Mouse (Mus musculus) stomach, embryonic 15.5 days (tissue): Measurements from ENCODE around the gene Aym1. TPM values are rescaled to one million over a fixed set of nuclear protein-coding genes. Genes with fewer than 3 reads are reported as not detected.

Experiments used
- ATAC-seq: fragments of 200-750 bp; cut with Nextera tagmentation; 2 replicates; pipeline ENCODE4 v1.8.0; 2017; ENCODE audit warnings: low read depth, moderate number of reproducible peaks, moderate TSS enrichment; ENCODE audit not compliant: insufficient read depth, low FRiP score
- H3K27ac ChIP-seq: fragments of 300-500 bp; sonication (generic); 2 replicates; pipeline ENCODE4 v1.5.1; 2015; ENCODE audit warnings: mild to moderate bottlenecking, inconsistent platforms
- H3K27me3 ChIP-seq: fragments of 300-500 bp; sonication (generic); replicated peaks from 2 replicates; pipeline ENCODE4 v1.6.1; 2015; ENCODE audit warnings: inconsistent platforms
- H3K36me3 ChIP-seq: fragments of 300-500 bp; sonication (generic); 2 replicates; pipeline ENCODE4 v1.6.1; 2015; ENCODE audit warnings: inconsistent platforms
- H3K4me1 ChIP-seq: fragments of 300-500 bp; sonication (generic); 2 replicates; pipeline ENCODE4 v1.6.1; 2015; ENCODE audit warnings: inconsistent platforms
- H3K4me2 ChIP-seq: fragments of 300-500 bp; sonication (generic); 2 replicates; pipeline ENCODE4 v1.6.1; 2015; ENCODE audit warnings: mild to moderate bottlenecking, inconsistent platforms
- H3K4me3 ChIP-seq: fragments of 300-500 bp; sonication (generic); replicated peaks from 2 replicates; pipeline ENCODE4 v1.5.1; 2015; ENCODE audit warnings: inconsistent platforms
- H3K9ac ChIP-seq: fragments of 300-500 bp; sonication (generic); 2 replicates; pipeline ENCODE4 v1.6.1; 2015; ENCODE audit warnings: inconsistent platforms
- H3K9me3 ChIP-seq: fragments of 300-500 bp; sonication (generic); 2 replicates; pipeline ENCODE4 v1.6.1; 2016; ENCODE audit warnings: inconsistent platforms
- WGBS: fragments of 180-500 bp; shearing (Covaris S2); methylation state at CpG from one replicate; pipeline ENCODE4 v1.1.7; 2015; 5-methylcytosine and 5-hydroxymethylcytosine counted together
- microRNA-seq: library from miRNA; unstranded; fragments of <30 nt; microRNA quantifications from one replicate; pipeline ENCODE4, GENCODE M21; 2016
- polyA plus RNA-seq: library from polyadenylated mRNA; unstranded; fragments of >200 nt; fragmentation: Nextera tagmentation; extraction: Ambion mirVana; gene quantifications from 2 replicates; pipeline ENCODE4 v1.2.1, GENCODE M21; 2015

The Aym1 gene
- polyA plus RNA-seq, 1 experiment from 2014 or later: not detected

GRCm38 (mm10) chr5:113376292-113376691 is 19.2 kb downstream of the Aym1 start:
- Histone ChIP-seq H3K9me3 (no peaks in the 10 kb centered on the region), H3K27me3 (0 out of 2 replicates have a peak, but pooled peaks cover 6% of the 10 kb centered on the region), H3K4me1 (0 out of 2 replicates have a peak, but pooled peaks cover 6% of the 10 kb centered on the region), H3K27ac (no peak overlapping the region), H3K9ac (no peak overlapping the region), H3K36me3 (no peaks in the 10 kb centered on the region), H3K4me3 (no peak overlapping the region), H3K4me2 (no peak overlapping the region)
- ATAC-seq: no peak
- WGBS: 63% methylated on average over 1 of the region's 1 CpGs

DNA sequence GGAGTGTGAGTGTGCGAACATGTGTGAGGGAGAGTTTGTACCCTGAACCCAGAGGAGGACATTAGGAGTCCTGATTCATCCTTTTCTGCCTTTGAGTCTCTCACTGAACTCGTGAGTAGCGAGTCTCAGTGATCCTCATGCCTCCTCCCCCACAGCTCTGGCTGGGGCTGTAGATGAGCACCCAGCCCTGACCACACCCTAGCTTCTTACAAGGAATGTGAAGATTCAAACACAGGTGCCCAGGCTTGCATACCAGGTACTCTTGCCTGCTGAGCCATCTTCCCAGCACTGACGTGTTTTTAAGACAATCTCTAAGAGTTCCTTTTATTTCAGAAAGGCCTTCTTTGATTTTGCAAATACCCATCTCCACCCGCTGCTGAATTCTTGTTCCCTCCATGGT is 22.3 kb downstream of the Aym1 start:
- no peak overlapping the region for H3K4me3 ChIP-seq
- 65% methylated on average over 5 of the region's 5 CpGs for WGBS
- no peak for ATAC-seq

DNA sequence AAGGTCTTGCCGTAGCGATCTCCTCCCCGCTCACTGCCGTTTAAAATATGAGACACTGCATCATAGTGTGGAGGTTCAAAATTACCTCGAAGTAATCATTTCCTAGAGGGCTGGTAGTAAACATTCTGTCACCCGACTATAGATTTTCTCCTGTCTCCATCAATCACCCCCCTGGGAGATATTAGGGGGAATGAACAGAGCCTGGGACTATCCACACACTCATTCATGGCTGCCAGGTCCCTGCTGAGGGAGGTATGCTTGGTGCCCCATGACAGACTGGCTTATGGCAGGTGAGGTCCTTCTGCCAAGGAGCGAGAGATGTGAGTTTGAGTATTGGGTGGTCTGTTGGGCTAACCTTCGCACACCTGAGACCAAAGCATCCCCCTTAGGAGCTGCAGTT is 23.5 kb downstream of the Aym1 start:
- Histone ChIP-seq H3K4me1 (no peaks in the 10 kb centered on the region), H3K9me3 (no peaks in the 10 kb centered on the region), H3K27me3 (no peaks in the 10 kb centered on the region), H3K4me2 (no peak overlapping the region), H3K9ac (no peak overlapping the region), H3K36me3 (no peaks in the 10 kb centered on the region), H3K4me3 (no peak overlapping the region), H3K27ac (no peak overlapping the region)
- ATAC-seq: no peak
- WGBS: 53% methylated on average over 8 of the region's 8 CpGs

More for the DNA sequence above, 22.3 kb downstream of the Aym1 start:
- Histone ChIP-seq H3K36me3 (no peaks in the 10 kb centered on the region), H3K9ac (no peak overlapping the region), H3K27ac (no peak overlapping the region), H3K9me3 (no peaks in the 10 kb centered on the region), H3K4me1 (no peaks in the 10 kb centered on the region), H3K4me2 (no peak overlapping the region), H3K27me3 (no peaks in the 10 kb centered on the region)

- no peaks in the 10 kb centered on the region for H3K27me3 ChIP-seq
- H3K4me1 ChIP-seq: no peaks in the 10 kb centered on the region
- H3K9me3 ChIP-seq: no peaks in the 10 kb centered on the region
- H3K9ac ChIP-seq: no peak overlapping the region
- 76% methylated on average over 4 of the region's 4 CpGs for WGBS
- no peaks in the 10 kb centered on the region for H3K36me3 ChIP-seq
- no peak overlapping the region for H3K4me3 ChIP-seq
- H3K27ac ChIP-seq: no peak overlapping the region
- H3K4me2 ChIP-seq: no peak overlapping the region
- no peak for ATAC-seq
Observed at GRCm38 (mm10) chr5:113382580-113382979, 25.5 kb downstream of the Aym1 start.

GRCm38 (mm10) chr5:113393766-113394165 is 36.7 kb downstream of the Aym1 start:
- H3K9ac ChIP-seq: no peak overlapping the region
- H3K27me3 ChIP-seq: no peaks in the 10 kb centered on the region
- H3K27ac ChIP-seq: no peak overlapping the region
- no peaks in the 10 kb centered on the region for H3K4me1 ChIP-seq
- no peak overlapping the region for H3K4me2 ChIP-seq
- H3K9me3 ChIP-seq: no peaks in the 10 kb centered on the region
- no peak for ATAC-seq
- no peak overlapping the region for H3K4me3 ChIP-seq
- 62% methylated on average over 8 of the region's 8 CpGs for WGBS
- H3K36me3 ChIP-seq: no peaks in the 10 kb centered on the region

DNA sequence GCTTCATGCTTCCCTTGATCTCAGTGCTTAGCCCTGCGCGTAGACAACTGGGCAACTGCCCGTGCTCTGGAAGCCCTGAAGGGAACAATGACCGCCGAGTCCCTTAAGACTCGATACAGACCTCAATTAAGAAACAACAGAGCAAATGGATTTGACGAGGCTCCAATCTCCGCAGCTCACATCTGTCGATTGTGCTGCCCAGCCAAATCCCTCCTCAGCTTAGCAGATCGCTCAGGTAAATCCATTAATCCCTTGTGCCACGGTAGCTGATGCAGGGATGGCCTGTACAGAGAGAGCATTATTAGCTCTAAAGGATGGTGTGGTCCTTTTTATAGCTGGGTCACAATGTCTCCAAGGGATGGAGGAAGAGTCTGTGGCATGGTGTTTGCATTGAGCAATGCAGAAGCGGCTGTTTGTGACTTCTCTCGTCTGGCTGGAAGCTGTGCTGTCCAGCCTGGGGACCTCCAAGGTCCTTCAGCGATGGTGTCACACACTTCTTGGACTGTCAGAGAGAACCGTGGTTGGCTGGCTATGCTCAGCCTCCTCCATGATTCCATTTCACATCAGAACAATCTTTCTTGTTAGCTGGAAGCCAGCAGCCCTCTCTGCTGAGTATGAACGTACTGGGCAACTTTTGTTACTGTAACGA is 39.3 kb downstream of the Aym1 start:
- Histone ChIP-seq H3K4me1 (no peaks in the 10 kb centered on the region), H3K27ac (no peak overlapping the region), H3K36me3 (no peaks in the 10 kb centered on the region)

GRCm38 (mm10) chr5:113397443-113398317 is 40.6 kb downstream of the Aym1 start:
- H3K4me2 ChIP-seq: no peak overlapping the region
- no peak overlapping the region for H3K9ac ChIP-seq
- no peaks in the 10 kb centered on the region for H3K36me3 ChIP-seq
- no peak overlapping the region for H3K27ac ChIP-seq
- ATAC-seq: no peak
- H3K4me1 ChIP-seq: no peaks in the 10 kb centered on the region
- H3K4me3 ChIP-seq: no peak overlapping the region
- no peaks in the 10 kb centered on the region for H3K9me3 ChIP-seq
- no peaks in the 10 kb centered on the region for H3K27me3 ChIP-seq
- WGBS: 59% methylated on average over 17 of the region's 17 CpGs

More for the DNA sequence above, 39.3 kb downstream of the Aym1 start:
- H3K9me3 ChIP-seq: no peaks in the 10 kb centered on the region
- ATAC-seq: no peak
- 83% methylated on average over 17 of the region's 17 CpGs for WGBS
- H3K27me3 ChIP-seq: no peaks in the 10 kb centered on the region
- H3K4me2 ChIP-seq: no peak overlapping the region
- H3K4me3 ChIP-seq: no peak overlapping the region
- no peak overlapping the region for H3K9ac ChIP-seq

GRCm38 (mm10) chr5:113402702-113403101 is 45.6 kb downstream of the Aym1 start:
- Histone ChIP-seq H3K4me3 (no peak overlapping the region), H3K27me3 (no peaks in the 10 kb centered on the region), H3K9me3 (no peaks in the 10 kb centered on the region), H3K36me3 (no peaks in the 10 kb centered on the region), H3K4me1 (no peaks in the 10 kb centered on the region), H3K9ac (no peak overlapping the region), H3K4me2 (no peak overlapping the region), H3K27ac (no peak overlapping the region)
- no peak for ATAC-seq
- 40% methylated on average over 11 of the region's 11 CpGs for WGBS

DNA sequence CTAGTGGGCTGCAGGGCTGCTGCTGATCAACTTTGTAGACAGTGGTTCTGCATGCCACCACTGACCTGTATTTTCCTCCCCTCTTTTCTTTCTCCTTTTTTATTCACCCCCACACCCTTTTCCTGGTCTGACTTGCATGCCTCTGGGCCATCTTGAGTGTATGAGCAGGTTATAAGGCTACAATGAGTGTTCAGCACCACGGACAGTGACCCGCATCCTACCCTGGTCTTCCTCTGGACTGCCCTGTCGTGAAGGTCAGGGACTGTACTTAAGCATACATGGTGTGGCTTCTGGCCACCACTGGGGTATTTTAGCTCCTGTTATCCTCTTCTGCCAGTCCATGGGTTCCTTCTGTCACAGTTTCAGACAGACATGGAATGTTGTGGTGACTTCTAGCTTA is 50.3 kb downstream of the Aym1 start:
- no peak for ATAC-seq
- Histone ChIP-seq H3K9ac (no peak overlapping the region), H3K4me2 (no peak overlapping the region), H3K4me3 (no peak overlapping the region), H3K9me3 (no peaks in the 10 kb centered on the region), H3K36me3 (no peaks in the 10 kb centered on the region), H3K27me3 (no peaks in the 10 kb centered on the region), H3K4me1 (no peaks in the 10 kb centered on the region), H3K27ac (no peak overlapping the region)
- 2% methylated on average over 3 of the region's 3 CpGs for WGBS

Small RNA genes lying within 50 kb of the gene (microRNA-seq; reads per million reads assigned to microRNA genes)
- gene Mir7229 (not detected), gene Mir7230 (not detected)

Other genes starting within 250 kb of the Aym1 start
- 12.6 and 15.2 TPM in 2 replicates for gene 2900026A02Rik, start 136.1 kb upstream of the Aym1 start, polyA plus RNA-seq
- 0.48 and 0.57 TPM in 2 replicates for gene Tmem211, start 130.4 kb upstream of the Aym1 start, polyA plus RNA-seq
- 6.9 and 8.8 TPM in 2 replicates for gene Sgsm1, start 46.5 kb upstream of the Aym1 start, polyA plus RNA-seq
- 6.5 and 7.5 TPM in 2 replicates for gene Wscd2, start 133.0 kb downstream of the Aym1 start, polyA plus RNA-seq